Mouse (Mus musculus): ENCODE measurements at regions not wholly inside any gene's neighbourhood (a gene's known extent, or its start where the extent isn't known, plus 50 kb on each side); places are given as distances from the start of the nearest gene placed in this dataset.

- no peak for DNase-seq (ENCODE audit: low read depth)
Measured at GRCm38 (mm10) chr4:27845521-27845920, 967.4 kb upstream of the Epha7 start.

- no peak for DNase-seq (ENCODE audit: low read depth)
Measured at GRCm38 (mm10) chr4:27846106-27846622, 966.8 kb upstream of the Epha7 start.

GRCm38 (mm10) chr4:27856086-27856485 lies 956.8 kb upstream of the Epha7 start:
- DNase-seq (ENCODE audit: low read depth): no peak

- no peak for DNase-seq (ENCODE audit: low read depth)
Measured at GRCm38 (mm10) chr4:27887262-27887954, 925.5 kb upstream of the Epha7 start.

GRCm38 (mm10) chr4:27896396-27896795 lies 916.5 kb upstream of the Epha7 start:
- DNase-seq (ENCODE audit: low read depth): no peak

GRCm38 (mm10) chr4:27945351-27945750 lies 867.6 kb upstream of the Epha7 start:
- no peak for DNase-seq (ENCODE audit: low read depth)

- DNase-seq (ENCODE audit: low read depth): no peak
Measured at GRCm38 (mm10) chr4:27945768-27946167, 867.2 kb upstream of the Epha7 start.

- no peak for DNase-seq (ENCODE audit: low read depth)
Measured at GRCm38 (mm10) chr4:27949970-27950717, 862.8 kb upstream of the Epha7 start.

- peak; percentile 4 for DNase-seq (ENCODE audit: low read depth)
Measured at GRCm38 (mm10) chr4:27965046-27965681, 847.8 kb upstream of the Epha7 start.

- no peak for DNase-seq (ENCODE audit: low read depth)
Measured at GRCm38 (mm10) chr4:27970569-27970968, 842.4 kb upstream of the Epha7 start.

GRCm38 (mm10) chr4:27979210-27979771 lies 833.6 kb upstream of the Epha7 start:
- DNase-seq (ENCODE audit: low read depth): no peak

- no peak for DNase-seq (ENCODE audit: low read depth)
Measured at GRCm38 (mm10) chr4:27979781-27980180, 833.1 kb upstream of the Epha7 start.

GRCm38 (mm10) chr4:27981309-27981708 lies 831.6 kb upstream of the Epha7 start:
- DNase-seq (ENCODE audit: low read depth): no peak

GRCm38 (mm10) chr4:27987986-27988423 lies 824.9 kb upstream of the Epha7 start:
- DNase-seq (ENCODE audit: low read depth): no peak

- DNase-seq (ENCODE audit: low read depth): no peak
Measured at GRCm38 (mm10) chr4:27994411-27994810, 818.5 kb upstream of the Epha7 start.

- DNase-seq (ENCODE audit: low read depth): no peak
Measured at GRCm38 (mm10) chr4:28001818-28002476, 811.0 kb upstream of the Epha7 start.

Measured in fibroblast of lung, adult 2 months (primary cell).